Mouse (Mus musculus) mature B cell (primary cell): ENCODE results near the gene Olfr1113.
"Not testable (repeated sequence)": the region's sequence is repeated elsewhere in the genome, so short reads cannot be mapped to it uniquely, and the experiment has no call there.

Experiments used
- in situ Hi-C: fragments of 300-500 bp; cut with MboI; formaldehyde crosslinking; loops from 2 replicates; pipeline ENCODE4 v1.14.3; 2019

The Olfr1113 gene

GRCm38 (mm10) chr2:87208670-87209069 is at the start of gene Olfr1113:
TSS of gene Olfr1113 (plus strand) at chr2:87208970.
- in situ Hi-C loops = no loop called here

GRCm38 (mm10) chr2:87167731-87168130 is 41.0 kb upstream of the Olfr1113 start:
- in situ Hi-C loops = not testable (repeated sequence)

GRCm38 (mm10) chr2:87187498-87187897 is 21.3 kb upstream of the Olfr1113 start, which contains the start of gene Olfr1112:
TSS of gene Olfr1112 (plus strand) at chr2:87187798.
- in situ Hi-C loops = no loop called here

DNA sequence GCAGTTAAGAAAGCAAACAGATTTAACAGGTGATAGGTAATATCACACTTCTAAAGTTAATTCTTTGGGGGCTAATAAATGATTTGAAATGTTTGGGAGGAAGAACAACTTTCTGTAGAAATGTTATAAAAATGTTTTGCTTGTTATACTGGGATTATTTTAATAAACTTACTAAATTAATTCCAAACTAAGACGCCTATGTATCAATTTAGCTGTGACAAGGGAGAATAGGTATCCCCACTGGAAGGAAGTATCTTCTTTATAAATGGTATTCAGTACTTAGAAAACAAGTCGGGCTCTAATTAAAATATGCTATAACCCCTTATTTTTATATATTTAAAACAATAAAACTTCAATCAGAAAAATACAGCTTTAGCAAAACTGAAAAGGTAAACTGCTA is 38.9 kb downstream of the Olfr1113 start, which contains the start of gene Olfr1115:
Gene Olfr1115 (plus strand): TSS at position 301 of the 400 bp plus-strand sequence.
- in situ Hi-C loops = no loop called here
